Mouse (Mus musculus): ENCODE data around the gene Hecw1.

DNA sequence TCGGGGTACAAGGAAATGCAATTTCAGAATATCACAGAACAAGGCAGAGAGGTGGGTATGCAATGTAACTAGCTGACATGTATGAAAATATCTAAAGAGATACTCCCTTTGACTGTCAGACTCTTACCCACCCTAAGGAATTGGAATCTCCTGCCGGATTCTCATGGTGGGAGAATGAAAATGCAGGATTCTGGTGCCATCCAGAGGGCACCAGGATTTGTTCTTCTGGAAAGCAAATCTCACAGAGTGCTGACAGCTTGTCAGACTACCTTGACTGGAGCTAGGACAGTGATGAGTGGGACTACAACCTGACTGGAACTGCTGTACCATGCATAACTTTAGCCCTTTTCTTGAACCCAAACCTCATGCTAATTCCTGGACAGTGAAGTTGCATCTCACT is 29.6 kb upstream of the Hecw1 start:
- TF ChIP-seq POLR2A (IDR thresholded peaks at IDR 0.05; ENCODE audit: borderline replicate concordance, insufficient read depth, low read length), result no peak
- TF ChIP-seq CTCF (IDR thresholded peaks at IDR 0.05; ENCODE audit: borderline replicate concordance, insufficient read depth, low read depth, low read length), result no peak

All from cerebellum, adult 2 months (tissue).